8 mouse cellular contexts compared by ENCODE assay signal in genomic region chr15:95827465-95827971, GRCm38 (mm10). TPM values are rescaled to one million over a fixed set of nuclear protein-coding genes. Genes with fewer than 3 reads are reported as not detected.
DNase-seq lines count a peak whose midpoint lies in the region; ATAC-seq and TF ChIP-seq lines count a peak whose summit lies in the region.

No protein-coding gene starts in this region.

- H3K79me3 ChIP-seq in C2C12 (ENCODE audit: low read depth), result peaks cover 81% of the 10 kb centered on the region

- H3K36me3 ChIP-seq in C2C12 (ENCODE audit: control insufficient read depth, insufficient read depth), result peaks cover 42% of the 10 kb centered on the region
- no peaks in the 10 kb centered on the region for H3K36me3 ChIP-seq in forebrain, embryonic 11.5 days (ENCODE audit: control insufficient read depth, insufficient read depth, low read length)
- H3K36me3 ChIP-seq in liver, postnatal 0 days (replicated peaks; ENCODE audit: insufficient read depth, low read length), result 0 out of 2 replicates have a peak, but pooled peaks cover 4% of the 10 kb centered on the region

- H3K4me1 ChIP-seq in forebrain, embryonic 11.5 days (replicated peaks; ENCODE audit: control insufficient read depth, insufficient read depth, low read length), result peaks cover 15% of the 10 kb centered on the region
- peaks cover 9% of the 10 kb centered on the region for H3K4me1 ChIP-seq in liver, postnatal 0 days (ENCODE audit: insufficient read depth)

- TF ChIP-seq CTCF in C2C12 (IDR thresholded peaks at IDR 0.05; ENCODE audit: control insufficient read depth, insufficient read depth, insufficient read length), result no peak
- TF ChIP-seq CTCF in liver, postnatal 0 days (IDR thresholded peaks at IDR 0.05; ENCODE audit: low read depth), result no peak

- H3K79me2 ChIP-seq in C2C12 (ENCODE audit: control insufficient read depth, insufficient read depth), result peaks cover 98% of the 10 kb centered on the region

- H3K9ac ChIP-seq in forebrain, embryonic 11.5 days (ENCODE audit: low read length), result no peak overlapping the region
- H3K9ac ChIP-seq in liver, postnatal 0 days (replicated peaks), result no peak overlapping the region

- peak overlapping the region; percentile 9; the same call in 1 of the 2 replicates for H3K4me2 ChIP-seq in forebrain, embryonic 11.5 days (ENCODE audit: low read depth, low read length, severe bottlenecking)
- H3K4me2 ChIP-seq in liver, postnatal 0 days (ENCODE audit: low read depth, low read length), result no peak overlapping the region

- no peak overlapping the region for H3K27ac ChIP-seq in forebrain, embryonic 11.5 days (ENCODE audit: low read depth, low read length)
- H3K27ac ChIP-seq in liver, postnatal 0 days (ENCODE audit: low read depth), result 0 out of 2 replicates have a peak overlapping the region, but pooled peaks have one; percentile 24

- H3K9me3 ChIP-seq in forebrain, embryonic 11.5 days (ENCODE audit: control insufficient read depth, low read length), result no peaks in the 10 kb centered on the region
- H3K9me3 ChIP-seq in liver, postnatal 0 days (ENCODE audit: low read length), result no peaks in the 10 kb centered on the region

- no peak overlapping the region for H3K4me3 ChIP-seq in C2C12 (ENCODE audit: insufficient read depth, poor library complexity, severe bottlenecking)
- no peak overlapping the region for H3K4me3 ChIP-seq in forebrain, embryonic 11.5 days (ENCODE audit: low read depth, low read length)
- H3K4me3 ChIP-seq in liver, postnatal 0 days (ENCODE audit: low read depth, low read length), result no peak overlapping the region

- WGBS in forebrain, embryonic 11.5 days, result 28% methylated on average over 11 of the region's 11 CpGs
- WGBS in liver, postnatal 0 days (ENCODE audit: insufficient replicate concordance), result 73% methylated on average over 11 of the region's 11 CpGs

- no peak overlapping the region for H3ac ChIP-seq in C2C12 (ENCODE audit: control insufficient read depth, insufficient read length, low read depth)

- peak; percentile 38 for DNase-seq in 3134 (ENCODE audit: extremely low read depth, insufficient read length, low spot score)
- no peak for DNase-seq in forebrain, embryonic 11.5 days (ENCODE audit: low spot score)
- no peak for DNase-seq in liver, postnatal 0 days
- no peak for DNase-seq in left cerebral cortex, adult 18-20 months (ENCODE audit: low spot score in 2 of 2)
- DNase-seq in left cerebral cortex, adult 9 months (ENCODE audit: low spot score in 2 of 2), result no peak
- DNase-seq in urinary bladder, adult 18-20 months (ENCODE audit: low spot score in 2 of 2), result no peak
- DNase-seq in gastrocnemius, postnatal 4 days (ENCODE audit: low spot score in 2 of 2), result no peak

- TF ChIP-seq EP300 in liver, postnatal 0 days (IDR thresholded peaks at IDR 0.05; ENCODE audit: low read depth), result no peak

- no peaks in the 10 kb centered on the region for H3K27me3 ChIP-seq in C2C12 (ENCODE audit: control insufficient read depth, insufficient read depth, insufficient read length)
- H3K27me3 ChIP-seq in forebrain, embryonic 11.5 days (ENCODE audit: control insufficient read depth, insufficient read depth, low read length), result no peaks in the 10 kb centered on the region
- no peaks in the 10 kb centered on the region for H3K27me3 ChIP-seq in liver, postnatal 0 days (ENCODE audit: insufficient read depth, low read length)

- ATAC-seq in forebrain, embryonic 11.5 days (replicated peaks; ENCODE audit: low FRiP score), result peak; percentile 56
- ATAC-seq in liver, postnatal 0 days, result no peak

TF ChIP-seq in C2C12, 6 proteins besides CTCF, POLR2A, EP300 and RAD21:
- TF ChIP-seq CEBPB (IDR thresholded peaks at IDR 0.05; ENCODE audit: low read depth), result no peak
- peak; percentile 46 for TF ChIP-seq USF1 (IDR thresholded peaks at IDR 0.05; ENCODE audit: low read depth)

RNA-seq across cellular contexts. Expression of gene Ano6, which starts 36.9 kb away (rescaled TPM):
- polyA plus RNA-seq in C2C12 (2012; fragmentation: generic; extraction: Trizol), result 73.2 TPM
- 38.0 and 40.3 TPM in 2 replicates for polyA plus RNA-seq in forebrain, embryonic 11.5 days (2014; fragmentation: Nextera tagmentation; extraction: Ambion mirVana)
- polyA plus RNA-seq in liver, postnatal 0 days (2015; fragmentation: Nextera tagmentation; extraction: Ambion mirVana), result 6.0 and 6.9 TPM in 2 replicates
- 10 to 100 TPM; 24.8 to 26.3 TPM for total RNA-seq in left cerebral cortex, adult 18-20 months (2021)
- total RNA-seq in gastrocnemius, postnatal 4 days (2021), result 10 to 100 TPM; 87.9 to 88.7 TPM
